Mouse (Mus musculus) ES-Bruce4 (cell line): ENCODE results near the gene Celf2.

Experiments used
- CTCF ChIP-seq: IDR thresholded peaks from one replicate; pipeline ENCODE4 v1.8.1; 2011; ENCODE audit warnings: low read depth, low read length
- EP300 ChIP-seq: IDR thresholded peaks from 2 replicates; pipeline ENCODE4 v1.6.1; 2011; ENCODE audit warnings: low read depth, low read length; ENCODE audit not compliant: insufficient read depth
- POLR2A ChIP-seq: IDR thresholded peaks from one replicate; pipeline ENCODE4 v1.8.1; 2011; ENCODE audit warnings: low read length; ENCODE audit not compliant: insufficient read depth

DNA sequence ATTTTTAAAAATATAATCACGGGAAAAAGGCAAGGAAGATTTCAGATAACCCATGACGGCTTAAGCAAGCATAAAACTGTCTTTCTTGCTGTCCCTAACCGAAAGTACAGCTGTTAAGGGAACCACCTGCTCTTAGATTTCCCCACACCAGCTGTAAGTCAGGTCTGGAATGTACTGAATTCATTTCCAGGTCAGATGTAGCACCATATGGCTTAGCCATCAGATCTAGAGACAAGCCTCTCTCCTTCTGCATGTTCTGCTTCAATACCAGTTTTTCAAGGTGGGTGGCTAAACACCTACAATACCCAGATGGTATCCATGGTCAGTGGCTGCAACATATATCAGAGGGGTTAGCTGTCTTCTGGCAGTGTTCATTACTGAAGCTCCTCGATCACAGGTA is 841.8 kb downstream of the Celf2 start:
- TF ChIP-seq POLR2A (no peak), CTCF (no peak), EP300 (no peak)
